Mouse (Mus musculus) MEL (cell line): ENCODE measurements around the gene Mettl16. TPM values are rescaled to one million over a fixed set of nuclear protein-coding genes. Genes with fewer than 3 reads are reported as not detected.

ENCODE experiments used
- DNase-seq: peaks from one replicate; pipeline ENCODE4 v3.0.0; 2011; ENCODE audit warnings: low read depth, low spot score
- H3K27ac ChIP-seq: 2 replicates; pipeline ENCODE4 v1.5.1; 2012; ENCODE audit warnings: low read depth, mild to moderate bottlenecking, control low read depth, low read length, moderate library complexity; ENCODE audit not compliant: control insufficient read depth
- H3K27me3 ChIP-seq, 2 experiments: fragments of 150-350 bp in 1 of 2; sonication (generic) in 1 of 2; 2 replicates each; pipeline ENCODE4 v1.6.1; 2012; ENCODE audit warnings: low read length in 2 of 2, mild to moderate bottlenecking in 2 of 2, improper control_type of control experiment in 1 of 2, moderate library complexity in 1 of 2; ENCODE audit not compliant: insufficient read depth in 2 of 2, control insufficient read depth in 1 of 2
- H3K36me3 ChIP-seq, 2 experiments: 2 replicates each; pipeline ENCODE4 v1.6.1; 2012 to 2014; ENCODE audit warnings: low read length in 2 of 2, improper control_type of control experiment in 1 of 2, inconsistent platforms in 1 of 2, mild to moderate bottlenecking in 1 of 2; ENCODE audit not compliant: insufficient read depth in 2 of 2, control insufficient read depth in 1 of 2
- H3K4me1 ChIP-seq, 2 experiments: fragments of 150-350 bp in 1 of 2; sonication (generic) in 1 of 2; 2 replicates each; pipeline ENCODE4 v1.6.1; 2012; ENCODE audit warnings: low read length in 2 of 2, improper control_type of control experiment in 1 of 2, mild to moderate bottlenecking in 1 of 2; ENCODE audit not compliant: insufficient read depth in 2 of 2, control insufficient read depth in 1 of 2
- H3K4me3 ChIP-seq, 2 experiments: fragments of 150-350 bp in 1 of 2; sonication (generic) in 1 of 2; 2 replicates each; pipeline ENCODE4 v1.5.1; 2012; ENCODE audit warnings: low read depth in 2 of 2, low read length in 2 of 2, mild to moderate bottlenecking in 2 of 2, moderate library complexity in 2 of 2, control low read depth in 1 of 2, improper control_type of control experiment in 1 of 2; ENCODE audit not compliant: control insufficient read depth in 1 of 2, insufficient read depth in 1 of 2
- H3K79me2 ChIP-seq: 2 replicates; pipeline ENCODE4 v1.6.1; 2012; ENCODE audit warnings: mild to moderate bottlenecking, low read length, moderate library complexity; ENCODE audit not compliant: control insufficient read depth, poor library complexity, insufficient read depth
- H3K9ac ChIP-seq: 2 replicates; pipeline ENCODE4 v1.6.1; 2012; ENCODE audit warnings: low read depth, mild to moderate bottlenecking, control low read depth, low read length, moderate library complexity; ENCODE audit not compliant: control insufficient read depth, poor library complexity, severe bottlenecking
- H3K9me3 ChIP-seq: fragments of 150-350 bp; sonication (generic); replicated peaks from 2 replicates; pipeline ENCODE4 v1.6.1; 2012; ENCODE audit warnings: mild to moderate bottlenecking, low read length, improper control_type of control experiment, moderate library complexity; ENCODE audit not compliant: insufficient read depth
- EP300 ChIP-seq, 2 experiments: IDR thresholded peaks; 2 replicates each; pipeline ENCODE4 v1.6.1; 2011; ENCODE audit warnings: improper control_type of control experiment in 2 of 2, low read length in 2 of 2, low read depth in 1 of 2, mild to moderate bottlenecking in 1 of 2
- JUND ChIP-seq: IDR thresholded peaks from 2 replicates; pipeline ENCODE4 v1.6.1; 2011; ENCODE audit warnings: low read depth, mild to moderate bottlenecking, improper control_type of control experiment, low read length
- KAT2A ChIP-seq: conservative IDR thresholded peaks from 2 replicates; pipeline ENCODE4 v1.6.1; 2012; ENCODE audit warnings: low read depth, low read length, improper control_type of control experiment, inconsistent platforms
- MXI1 ChIP-seq: IDR thresholded peaks from 2 replicates; pipeline ENCODE4 v1.6.1; 2011; ENCODE audit warnings: mild to moderate bottlenecking, low read depth, low read length, improper control_type of control experiment
- NELFE ChIP-seq: IDR thresholded peaks from 2 replicates; pipeline ENCODE4 v1.6.1; 2011; ENCODE audit warnings: low read depth, low read length, improper control_type of control experiment
- TAL1 ChIP-seq: IDR thresholded peaks from 2 replicates; pipeline ENCODE4 v1.6.1; 2012; ENCODE audit warnings: mild to moderate bottlenecking, inconsistent platforms, low read length, moderate library complexity, mixed read lengths
- TBP ChIP-seq: IDR thresholded peaks from 2 replicates; pipeline ENCODE4 v1.8.0; 2011; ENCODE audit warnings: low read depth, low read length, improper control_type of control experiment
- USF1 ChIP-seq: IDR thresholded peaks from 2 replicates; pipeline ENCODE4 v1.6.1; 2014; ENCODE audit warnings: low read depth, mild to moderate bottlenecking, inconsistent platforms, low read length, improper control_type of control experiment, moderate library complexity
- ZKSCAN1 ChIP-seq: IDR thresholded peaks from 2 replicates; pipeline ENCODE4 v1.6.1; 2012; ENCODE audit warnings: low read depth, mild to moderate bottlenecking, inconsistent platforms, low read length, improper control_type of control experiment, moderate library complexity
- ZMIZ1 ChIP-seq: IDR thresholded peaks from 2 replicates; pipeline ENCODE4 v1.6.1; 2012; ENCODE audit warnings: low read depth, mild to moderate bottlenecking, inconsistent platforms, low read length, improper control_type of control experiment, moderate library complexity
- polyA plus RNA-seq, 2 experiments: library from polyadenylated mRNA; stranded (reverse) in 1 of 2; unstranded in 1 of 2; fragments of >175 nt in 1 of 2; fragments of >200 nt in 1 of 2; gene quantifications; 2 replicates each; pipeline versions ENCODE4 v1.2.1 to v1.2.4; 2012; ENCODE audit warnings: low replicate concordance in 2 of 2, low read depth in 1 of 2; ENCODE audit not compliant: insufficient read length in 2 of 2, insufficient read depth in 1 of 2, missing spikeins in 1 of 2
- total RNA-seq: library from RNA; depleted of rRNA; stranded (reverse); fragments of 300-350 nt; gene quantifications from 2 replicates; pipeline ENCODE4 v1.2.3, GENCODE M21; 2012

Gene Mettl16
- total and polyA plus RNA-seq, 3 experiments, result 76.3 to 116 TPM; not detected in 1

DNA sequence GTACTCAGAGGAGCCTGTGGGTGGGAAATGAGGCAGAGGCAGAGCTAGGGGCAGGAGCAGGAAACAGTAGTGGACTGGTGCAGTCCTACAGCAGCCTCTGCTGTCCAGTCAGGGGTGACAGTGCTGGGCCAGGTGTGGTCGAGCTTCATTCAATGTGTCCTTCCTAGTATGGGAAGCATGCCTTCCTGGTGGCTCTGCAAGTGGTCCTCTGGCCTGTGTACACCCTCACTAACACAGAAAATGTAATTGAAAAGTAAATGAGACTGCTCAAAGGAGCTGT lies 63.7 kb downstream of the Mettl16 start:
- Histone ChIP-seq H3K9ac (no peak overlapping the region), H3K4me1 (peaks cover 5 to 19% of the 10 kb centered on the region in 2 experiments; a peak in 3 of 4 replicates), H3K27me3 (no peaks in the 10 kb centered on the region), H3K79me2 (peaks cover 50% of the 10 kb centered on the region), H3K27ac (no peak overlapping the region), H3K4me3 (no peak overlapping the region), H3K36me3 (peaks cover 0 to 16% of the 10 kb centered on the region in 2 experiments; a peak in 2 of 4 replicates), H3K9me3 (no peaks in the 10 kb centered on the region)
- no peak for DNase-seq
- no peak for TF ChIP-seq NELFE
- TF ChIP-seq TAL1, result no peak
- no peak for TF ChIP-seq ZMIZ1
- TF ChIP-seq EP300 (IDR thresholded peaks at IDR 0.05; ENCODE audit: low read depth in 1 of 2, low read length in 2 of 2), result no peak
- no peak for TF ChIP-seq JUND
- no peak for TF ChIP-seq ZKSCAN1
- no peak for TF ChIP-seq KAT2A
- no peak for TF ChIP-seq TBP

DNA sequence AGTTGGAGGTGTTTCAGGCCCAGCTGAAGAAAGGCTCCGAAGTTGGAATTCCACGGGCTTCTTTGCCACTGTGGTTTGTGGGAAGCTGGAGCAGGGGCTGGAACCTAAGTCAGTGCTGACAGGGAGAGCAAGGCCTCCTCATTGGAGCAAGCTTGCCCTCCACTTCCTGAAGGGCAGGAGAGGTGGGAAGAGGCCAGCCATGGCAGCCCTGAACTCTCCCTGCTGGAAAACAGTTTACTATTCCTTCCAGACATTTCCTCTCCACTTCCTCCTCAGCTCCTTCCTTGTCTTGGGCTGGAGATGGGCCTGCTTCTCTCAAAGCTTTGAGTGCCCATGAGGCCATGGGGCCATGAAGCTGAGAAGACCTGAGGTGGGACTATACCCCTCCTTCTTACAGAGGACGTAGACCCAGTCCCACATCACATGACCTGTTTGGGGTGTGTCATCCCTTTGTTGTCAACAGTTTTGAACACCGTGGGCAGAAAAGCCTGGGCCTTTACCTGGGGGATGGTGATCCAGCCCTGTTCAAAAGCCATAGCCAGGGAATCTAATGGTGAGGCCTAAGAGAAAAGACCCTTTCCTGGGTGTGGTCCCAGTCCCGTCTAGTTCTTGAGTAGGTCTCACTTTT lies 64.1 kb downstream of the Mettl16 start:
- Histone ChIP-seq H3K4me1 (peaks cover 6 to 24% of the 10 kb centered on the region in 2 experiments; a peak in 3 of 4 replicates), H3K27ac (no peak overlapping the region), H3K27me3 (no peaks in the 10 kb centered on the region), H3K9me3 (no peaks in the 10 kb centered on the region), H3K36me3 (peaks cover 0 to 17% of the 10 kb centered on the region in 2 experiments; a peak in 2 of 4 replicates), H3K4me3 (no peak overlapping the region), H3K9ac (no peak overlapping the region), H3K79me2 (peaks cover 53% of the 10 kb centered on the region)
- DNase-seq, result no peak
- no peak for TF ChIP-seq TAL1
- peak; percentile 53 for TF ChIP-seq USF1

DNA sequence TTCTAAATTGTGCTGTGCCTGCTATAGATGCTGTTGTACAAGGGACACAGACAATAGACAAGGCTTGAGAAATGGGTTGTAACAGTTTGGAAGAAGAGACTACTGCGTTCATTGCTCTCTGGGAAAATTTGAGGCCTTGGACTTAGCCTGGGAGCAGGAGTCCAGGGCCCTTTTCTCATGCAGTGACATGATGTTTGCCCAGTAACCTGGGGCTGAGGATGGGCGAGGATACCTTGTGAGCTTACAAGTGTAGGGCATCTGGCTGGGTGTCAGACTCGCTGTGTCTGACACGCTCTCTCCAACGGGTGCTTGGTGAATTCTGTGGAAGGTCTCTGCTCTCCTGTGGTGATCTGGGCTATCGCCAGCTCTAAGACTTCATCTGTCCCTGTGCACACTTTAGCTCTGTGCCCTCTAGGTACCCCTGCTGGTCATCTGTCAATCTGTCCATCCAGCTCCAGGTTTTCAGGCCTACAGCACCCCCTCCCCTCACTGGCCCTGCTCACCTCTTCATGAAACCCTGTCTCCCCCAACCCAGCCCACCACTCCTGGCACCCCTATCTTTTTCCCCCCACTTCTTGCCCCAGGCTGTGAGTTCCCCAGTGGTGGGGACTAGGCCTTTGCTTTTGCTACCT lies 65.1 kb downstream of the Mettl16 start:
- H3K4me1 ChIP-seq, result peaks cover 6 to 25% of the 10 kb centered on the region in 2 experiments; a peak in 3 of 4 replicates

More for the DNA sequence above, 65.1 kb downstream of the Mettl16 start:
- no peak for TF ChIP-seq ZKSCAN1
- TF ChIP-seq MXI1, result peak; percentile 10; the same call in 1 of the 2 replicates
- no peak for DNase-seq
- no peak overlapping the region for H3K4me3 ChIP-seq
- H3K36me3 ChIP-seq, result peaks cover 0 to 17% of the 10 kb centered on the region in 2 experiments; a peak in 2 of 4 replicates
- no peaks in the 10 kb centered on the region for H3K27me3 ChIP-seq
- H3K79me2 ChIP-seq, result peaks cover 59% of the 10 kb centered on the region
- H3K9me3 ChIP-seq, result no peaks in the 10 kb centered on the region
- no peak overlapping the region for H3K9ac ChIP-seq
- no peak overlapping the region for H3K27ac ChIP-seq
